Mouse (Mus musculus) ES-E14 (cell line): Measurements from ENCODE around the gene Dock7. TPM values are rescaled to one million over a fixed set of nuclear protein-coding genes. Genes with fewer than 3 reads are reported as not detected.
A peak's percentile ranks its signal among the peaks of the same experiment; 100 is the strongest.

ENCODE experiments used
- DNase-seq: peaks from one replicate; pipeline ENCODE4 v3.0.0-alpha.2; 2013; ENCODE audit warnings: low read depth, low spot score
- H3K27ac ChIP-seq: 2 replicates; pipeline ENCODE4 v1.5.1; 2012; ENCODE audit warnings: low read depth, mild to moderate bottlenecking, low read length, moderate library complexity, mixed read lengths; ENCODE audit not compliant: poor library complexity, insufficient read depth, severe bottlenecking
- H3K36me3 ChIP-seq: 2 replicates; pipeline ENCODE4 v1.6.1; 2012; ENCODE audit warnings: mild to moderate bottlenecking, low read length, moderate library complexity, mixed read lengths; ENCODE audit not compliant: control insufficient read depth, poor library complexity, insufficient read depth, severe bottlenecking
- H3K4me1 ChIP-seq, 2 experiments: fragments of 150-350 bp in 1 of 2; sonication (generic) in 1 of 2; 2 replicates each; pipeline ENCODE4 v1.6.1; 2012; ENCODE audit warnings: low read length in 2 of 2, mild to moderate bottlenecking in 1 of 2, mixed read lengths in 1 of 2; ENCODE audit not compliant: control insufficient read depth in 2 of 2, insufficient read depth in 2 of 2, poor library complexity in 1 of 2
- H3K4me3 ChIP-seq, 2 experiments: fragments of 150-350 bp in 1 of 2; sonication (generic) in 1 of 2; 2 replicates each; pipeline ENCODE4 v1.5.1; 2012; ENCODE audit warnings: low read length in 2 of 2, low read depth in 1 of 2, mild to moderate bottlenecking in 1 of 2, mixed read lengths in 1 of 2; ENCODE audit not compliant: insufficient read depth in 1 of 2, poor library complexity in 1 of 2, severe bottlenecking in 1 of 2
- H3K9ac ChIP-seq: 2 replicates; pipeline ENCODE4 v1.6.1; 2012; ENCODE audit warnings: low read depth, mild to moderate bottlenecking, low read length, mixed read lengths; ENCODE audit not compliant: poor library complexity, insufficient read depth, severe bottlenecking
- H3K9me3 ChIP-seq: fragments of 150-350 bp; sonication (generic); 2 replicates; pipeline ENCODE4 v1.6.1; 2012; ENCODE audit warnings: low read depth, mild to moderate bottlenecking, low read length; ENCODE audit not compliant: control insufficient read depth, insufficient read depth
- CHD2 ChIP-seq: IDR thresholded peaks from 2 replicates; pipeline ENCODE4 v1.6.1; 2014; ENCODE audit warnings: mild to moderate bottlenecking, low read depth, low read length, inconsistent platforms
- HCFC1 ChIP-seq: IDR thresholded peaks from 2 replicates; pipeline ENCODE4 v1.6.1; 2012; ENCODE audit warnings: low read length, inconsistent platforms, borderline replicate concordance; ENCODE audit not compliant: insufficient read depth
- MAFK ChIP-seq: IDR thresholded peaks from 2 replicates; pipeline ENCODE4 v1.6.1; 2014; ENCODE audit warnings: mild to moderate bottlenecking, low read depth, low read length, inconsistent platforms; ENCODE audit not compliant: insufficient read depth
- ZC3H11A ChIP-seq: IDR thresholded peaks from 2 replicates; pipeline ENCODE4 v1.6.1; 2012; ENCODE audit warnings: low read depth, mild to moderate bottlenecking, inconsistent platforms, low read length, borderline replicate concordance
- ZNF384 ChIP-seq: IDR thresholded peaks from 2 replicates; pipeline ENCODE4 v1.6.1; 2012; ENCODE audit warnings: low read depth, low read length, inconsistent platforms
- in situ Hi-C, 2 experiments: fragments of 600-800 bp; cut with MboI; formaldehyde crosslinking; loops; one replicate each; pipeline ENCODE4 v1.15.1; 2025; ENCODE audit warnings: low sequenced_read_pairs in 2 of 2, inconsistent platforms in 1 of 2; ENCODE audit not compliant: unreplicated experiment in 2 of 2
- total RNA-seq: library from RNA; depleted of rRNA; stranded (reverse); fragments of 300-350 nt; gene quantifications from 2 replicates; pipeline ENCODE4 v1.2.3, GENCODE M21; 2012

Gene Dock7
- total RNA-seq, 1 experiment, result 22.8 TPM

GRCm38 (mm10) chr4:98936036-98936435 lies 184.7 kb downstream of the Dock7 start:
- no peaks in the 10 kb centered on the region for H3K9me3 ChIP-seq
- H3K27ac ChIP-seq, result no peak overlapping the region
- no peak for TF ChIP-seq HCFC1
- TF ChIP-seq ZNF384, result no peak
- no peak for TF ChIP-seq CHD2
- TF ChIP-seq MAFK, result no peak
- TF ChIP-seq ZC3H11A, result no peak
- in situ Hi-C loops, result no loop called here
- no peak overlapping the region for H3K4me3 ChIP-seq
- DNase-seq, result no peak
- no peak overlapping the region for H3K9ac ChIP-seq
- peaks cover 19% of the 10 kb centered on the region for H3K36me3 ChIP-seq
- 0 out of 4 replicates have a peak, but pooled peaks cover 0 to 2% of the 10 kb centered on the region in 2 experiments for H3K4me1 ChIP-seq

GRCm38 (mm10) chr4:98925250-98925781 lies 195.4 kb downstream of the Dock7 start:
- no peak for DNase-seq
- TF ChIP-seq CHD2, result no peak
- TF ChIP-seq MAFK, result no peak
- TF ChIP-seq ZNF384, result no peak
- TF ChIP-seq HCFC1, result no peak
- no peak for TF ChIP-seq ZC3H11A
- in situ Hi-C loops, result loop anchor here in 1 of 2 experiments (5.0 kb wide), 1 partner anchor 257 kb away; no protein-coding TSS in a partner anchor
- Histone ChIP-seq H3K4me1 (peaks cover 2% of the 10 kb centered on the region in 2 experiments; a peak in 1 of 4 replicates), H3K9me3 (no peaks in the 10 kb centered on the region), H3K4me3 (peak overlapping the region; percentile 66 to 99), H3K36me3 (peaks cover 1% of the 10 kb centered on the region; the same call in 1 of the 2 replicates), H3K27ac (no peak overlapping the region), H3K9ac (peak overlapping the region; percentile 47; the same call in 1 of the 2 replicates)

GRCm38 (mm10) chr4:98924906-98925178 lies 195.9 kb downstream of the Dock7 start:
- no peak overlapping the region for H3K27ac ChIP-seq
- no peaks in the 10 kb centered on the region for H3K9me3 ChIP-seq

GRCm38 (mm10) chr4:98924071-98924905 lies 196.4 kb downstream of the Dock7 start:
- Histone ChIP-seq H3K4me3 (peak overlapping the region; percentile 66 to 99), H3K27ac (peak overlapping the region; percentile 93), H3K36me3 (no peaks in the 10 kb centered on the region), H3K4me1 (peaks cover 2% of the 10 kb centered on the region in 2 experiments; a peak in 1 of 4 replicates), H3K9ac (peak overlapping the region; percentile 95), H3K9me3 (no peaks in the 10 kb centered on the region)
- no peak for DNase-seq
- in situ Hi-C loops, result no loop called here
- TF ChIP-seq MAFK (no peak), ZNF384 (no peak), CHD2 (no peak), HCFC1 (no peak), ZC3H11A (no peak)

More at GRCm38 (mm10) chr4:98924906-98925178, 195.9 kb downstream of the Dock7 start:
- DNase-seq, result no peak
- in situ Hi-C loops, result loop anchor here in 1 of 2 experiments (5.0 kb wide), 1 partner anchor 257 kb away; no protein-coding TSS in a partner anchor
- Histone ChIP-seq H3K4me1 (peaks cover 2% of the 10 kb centered on the region in 2 experiments; a peak in 1 of 4 replicates), H3K9ac (peak overlapping the region; percentile 95), H3K4me3 (peak overlapping the region; percentile 66 to 99), H3K36me3 (no peaks in the 10 kb centered on the region)
- TF ChIP-seq CHD2 (no peak), HCFC1 (no peak), ZC3H11A (no peak), ZNF384 (no peak), MAFK (no peak)
